Mouse (Mus musculus) embryonic facial prominence, embryonic 11.5 days (tissue): ENCODE data around the gene Gabarap. TPM values are rescaled to one million over a fixed set of nuclear protein-coding genes. Genes with fewer than 3 reads are reported as not detected.

Experiments used
- ATAC-seq: fragments of 200-750 bp; cut with Nextera tagmentation; replicated peaks from 2 replicates; pipeline ENCODE4 v1.8.0; 2017; ENCODE audit warnings: low read depth; ENCODE audit not compliant: insufficient number of reproducible peaks, low FRiP score, low TSS enrichment
- DNase-seq: peaks from one replicate; pipeline ENCODE4 v3.0.0-alpha.2; 2015; ENCODE audit warnings: low spot score
- H3K27ac ChIP-seq: fragments of 300-500 bp; sonication (generic); replicated peaks from 2 replicates; pipeline ENCODE4 v1.5.1; 2014; ENCODE audit warnings: mild to moderate bottlenecking, low read depth, low read length, control low read depth
- H3K27me3 ChIP-seq: fragments of 300-500 bp; sonication (generic); 2 replicates; pipeline ENCODE4 v1.6.1; 2014; ENCODE audit warnings: mild to moderate bottlenecking, low read length, moderate library complexity, mixed read lengths; ENCODE audit not compliant: control insufficient read depth, insufficient read depth
- H3K36me3 ChIP-seq: fragments of 300-500 bp; sonication (generic); replicated peaks from 2 replicates; pipeline ENCODE4 v1.6.1; 2014; ENCODE audit warnings: low read depth, mild to moderate bottlenecking, low read length, moderate library complexity, mixed read lengths; ENCODE audit not compliant: control insufficient read depth, insufficient read depth
- H3K4me1 ChIP-seq: fragments of 300-500 bp; sonication (generic); 2 replicates; pipeline ENCODE4 v1.6.1; 2014; ENCODE audit warnings: low read length, mixed read lengths; ENCODE audit not compliant: control insufficient read depth, insufficient read depth
- H3K4me2 ChIP-seq: fragments of 300-500 bp; sonication (generic); 2 replicates; pipeline ENCODE4 v1.6.1; 2014; ENCODE audit warnings: low read depth, mild to moderate bottlenecking, control low read depth, low read length, moderate library complexity
- H3K4me3 ChIP-seq: fragments of 300-500 bp; sonication (generic); 2 replicates; pipeline ENCODE4 v1.5.1; 2014; ENCODE audit warnings: low read depth, low read length, control low read depth
- H3K9ac ChIP-seq: fragments of 300-500 bp; sonication (generic); replicated peaks from 2 replicates; pipeline ENCODE4 v1.6.1; 2014; ENCODE audit warnings: mild to moderate bottlenecking, control low read depth, low read length
- H3K9me3 ChIP-seq: fragments of 300-500 bp; sonication (generic); replicated peaks from 2 replicates; pipeline ENCODE4 v1.6.1; 2016; ENCODE audit warnings: mild to moderate bottlenecking, low read length, inconsistent platforms, mixed read lengths; ENCODE audit not compliant: control insufficient read depth
- WGBS: fragments of 180-500 bp; shearing (Covaris S2); extraction: QIAGEN DNeasy Blood & Tissue Kit; methylation state at CpG from one replicate; pipeline ENCODE4 v1.1.7; 2014; 5-methylcytosine and 5-hydroxymethylcytosine counted together
- polyA plus RNA-seq: library from polyadenylated mRNA; unstranded; fragments of >200 nt; fragmentation: Nextera tagmentation; extraction: Ambion mirVana; gene quantifications from 2 replicates; pipeline ENCODE4 v1.2.1, GENCODE M21; 2014

Gabarap gene
- polyA plus RNA-seq, 1 experiment from 2014 or later = 474 TPM

DNA sequence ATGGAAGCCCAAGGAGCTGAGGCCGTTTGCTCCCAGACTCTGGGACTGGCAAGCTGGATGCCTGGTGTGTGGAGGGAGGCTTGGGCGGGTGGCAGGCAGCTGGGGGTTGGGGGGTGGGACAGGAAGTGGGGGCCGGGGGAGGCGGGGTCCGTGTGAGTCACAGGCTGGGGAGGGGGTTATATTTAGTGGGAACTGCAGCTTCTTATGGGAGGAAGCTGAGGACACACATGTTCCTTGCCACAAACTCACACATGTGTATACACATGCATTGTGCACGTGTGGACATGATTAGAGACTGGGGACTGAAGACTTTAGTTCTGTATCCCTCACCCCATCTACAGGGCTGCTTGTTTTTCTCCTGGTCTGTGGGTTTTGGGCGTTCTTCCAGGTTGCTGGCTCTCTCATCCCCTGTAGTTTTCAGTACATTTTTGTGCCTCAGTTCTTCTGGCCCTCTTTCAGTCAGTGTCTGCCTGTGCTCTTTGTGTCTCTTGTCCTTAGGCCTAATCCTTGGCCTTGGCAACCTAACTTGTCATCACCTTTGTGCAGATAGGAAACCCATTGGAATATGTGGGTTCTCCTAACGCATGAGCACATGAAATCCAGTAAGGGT is 29.2 kb downstream of the Gabarap start:
- DNase-seq (no peak), ATAC-seq (no peak)
- peaks cover 11% of the 10 kb centered on the region for H3K4me1 ChIP-seq
- peak overlapping the region; percentile 41 for H3K9ac ChIP-seq
- WGBS = 10% methylated on average over 8 of the region's 8 CpGs
- H3K27me3 ChIP-seq = no peaks in the 10 kb centered on the region
- H3K4me3 ChIP-seq = peak overlapping the region; percentile 20
- no peaks in the 10 kb centered on the region for H3K9me3 ChIP-seq
- peak overlapping the region; percentile 92 for H3K4me2 ChIP-seq
- H3K27ac ChIP-seq = peak overlapping the region; percentile 70
- no peaks in the 10 kb centered on the region for H3K36me3 ChIP-seq

DNA sequence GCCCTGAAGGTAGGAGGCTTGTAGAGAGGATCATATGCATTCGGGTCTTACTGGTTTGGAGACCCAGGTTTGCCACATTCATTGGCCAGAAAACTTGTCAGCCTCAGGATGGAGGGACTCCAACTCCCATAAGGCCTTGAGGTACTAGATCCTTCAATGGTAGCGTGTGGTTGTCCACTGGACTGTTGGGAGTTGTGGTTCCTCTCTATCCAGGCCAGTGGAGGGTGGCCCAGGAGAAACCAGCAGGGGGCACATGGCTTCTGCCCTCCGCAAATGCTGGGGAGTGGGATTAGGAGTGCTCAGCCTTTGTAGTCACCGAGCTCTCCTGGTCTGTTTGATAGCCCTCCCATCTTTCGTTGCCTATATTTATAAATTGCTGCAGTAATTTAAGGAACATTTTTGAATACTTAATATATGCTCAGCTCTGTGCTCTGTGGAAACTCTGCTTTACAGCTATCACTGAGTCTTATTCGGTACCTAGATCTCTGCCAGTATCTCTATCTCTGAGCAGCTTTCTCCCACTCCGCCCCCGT is 29.9 kb downstream of the Gabarap start:
- Histone ChIP-seq H3K36me3 (no peaks in the 10 kb centered on the region), H3K4me1 (peaks cover 11% of the 10 kb centered on the region), H3K27ac (no peak overlapping the region; the same call in none of the 2 replicates), H3K9me3 (no peaks in the 10 kb centered on the region), H3K27me3 (no peaks in the 10 kb centered on the region), H3K4me3 (peak overlapping the region; percentile 37), H3K9ac (peak overlapping the region; percentile 39; the same call in 1 of the 2 replicates), H3K4me2 (peak overlapping the region; percentile 92)
- under 1% methylated on average over 8 of the region's 8 CpGs for WGBS
- peak; percentile 82 for ATAC-seq
- peak; percentile 88 for DNase-seq

DNA sequence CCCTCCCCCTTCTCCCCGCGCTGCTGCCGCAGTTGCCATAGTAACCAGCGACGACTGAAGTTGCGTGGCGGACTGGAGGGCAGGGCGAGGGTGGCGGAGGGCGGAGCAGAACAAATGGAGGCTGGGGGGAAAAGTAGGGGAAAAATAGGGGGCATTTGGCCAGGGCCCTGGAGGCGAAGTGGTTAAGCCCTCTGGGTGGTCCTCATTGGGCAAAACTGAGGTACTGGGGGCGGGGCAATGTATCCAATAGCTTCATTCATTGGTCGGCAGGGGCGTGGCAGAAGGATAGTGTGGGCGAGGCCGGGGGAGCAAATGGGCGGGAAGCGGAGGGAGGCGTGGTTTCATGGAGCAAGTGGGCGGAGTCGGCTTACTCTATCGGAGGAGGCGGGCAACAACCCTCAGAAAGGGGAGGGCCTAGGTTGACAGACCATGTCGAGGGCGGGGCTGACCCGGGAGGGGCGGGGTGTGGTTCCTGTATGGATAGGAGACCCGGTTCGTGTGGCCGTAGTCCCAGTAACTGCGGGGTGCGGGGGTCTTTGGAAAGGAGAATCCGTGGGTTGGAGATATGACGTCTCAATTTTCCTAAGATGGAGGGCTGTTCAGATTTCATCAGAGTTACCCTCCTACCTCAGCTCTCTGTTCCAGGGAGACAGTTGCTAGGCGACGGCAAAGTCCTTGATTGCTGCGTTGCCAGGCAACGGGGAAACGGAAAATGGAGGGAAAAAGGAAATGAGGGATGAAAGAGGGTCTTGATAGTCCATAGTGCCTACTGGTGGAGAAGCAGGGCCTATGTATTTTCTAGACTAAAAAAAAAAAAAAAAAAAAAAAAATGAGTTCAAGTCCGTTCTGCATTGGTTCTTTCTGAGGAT is 30.6 kb downstream of the Gabarap start:
- peaks cover 11% of the 10 kb centered on the region for H3K4me1 ChIP-seq

DNA sequence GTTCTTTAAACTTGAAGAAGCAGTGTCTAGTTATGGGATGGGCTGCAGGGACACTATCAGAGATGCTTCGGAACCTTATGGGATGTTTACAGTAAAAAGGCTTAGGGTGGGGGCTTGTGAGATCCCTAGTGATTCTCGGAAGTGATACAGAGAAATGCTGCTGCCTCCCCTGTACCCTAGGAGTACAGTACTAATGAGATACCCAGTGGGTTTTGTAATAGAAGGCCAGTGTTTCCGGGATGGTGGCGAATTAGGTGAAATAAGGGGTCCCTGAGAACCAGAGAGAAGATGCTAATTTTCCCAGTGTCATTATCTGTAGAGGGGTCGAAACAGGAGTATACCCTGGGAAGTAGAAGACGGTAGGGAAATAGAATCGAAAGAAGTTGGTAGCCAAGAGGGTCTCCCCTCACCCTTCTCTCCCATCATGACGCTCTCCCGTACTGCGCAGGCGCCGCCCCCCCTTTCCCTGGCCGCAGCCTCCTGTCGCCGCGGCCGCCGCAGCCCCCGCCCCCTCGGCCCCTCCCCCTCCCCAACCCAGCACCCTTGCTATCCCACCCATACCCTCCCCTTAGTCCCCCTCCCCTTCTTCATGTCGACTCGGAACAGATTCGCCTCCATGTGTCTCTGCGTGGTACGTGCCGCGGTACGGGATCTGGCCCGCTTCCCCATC is 32.7 kb downstream of the Gabarap start:
- Histone ChIP-seq H3K9me3 (no peaks in the 10 kb centered on the region), H3K4me2 (peak overlapping the region; percentile 62), H3K27me3 (no peaks in the 10 kb centered on the region), H3K36me3 (no peaks in the 10 kb centered on the region), H3K4me1 (peaks cover 15% of the 10 kb centered on the region), H3K4me3 (peak overlapping the region; percentile 31), H3K27ac (no peak overlapping the region), H3K9ac (peak overlapping the region; percentile 29; the same call in 1 of the 2 replicates)
- DNase-seq (peak; percentile 68), ATAC-seq (no peak)
- WGBS = 3% methylated on average over 26 of the region's 29 CpGs

More for the DNA sequence above, 30.6 kb downstream of the Gabarap start:
- Histone ChIP-seq H3K4me3 (peak overlapping the region; percentile 37), H3K9me3 (no peaks in the 10 kb centered on the region), H3K9ac (peak overlapping the region; percentile 39; the same call in 1 of the 2 replicates), H3K4me2 (peak overlapping the region; percentile 92), H3K27me3 (no peaks in the 10 kb centered on the region), H3K27ac (no peak overlapping the region; the same call in 1 of the 2 replicates), H3K36me3 (no peaks in the 10 kb centered on the region)
- DNase-seq = peak; percentile 100
- 1% methylated on average over 40 of the region's 40 CpGs for WGBS
- peak; percentile 59 for ATAC-seq

DNA sequence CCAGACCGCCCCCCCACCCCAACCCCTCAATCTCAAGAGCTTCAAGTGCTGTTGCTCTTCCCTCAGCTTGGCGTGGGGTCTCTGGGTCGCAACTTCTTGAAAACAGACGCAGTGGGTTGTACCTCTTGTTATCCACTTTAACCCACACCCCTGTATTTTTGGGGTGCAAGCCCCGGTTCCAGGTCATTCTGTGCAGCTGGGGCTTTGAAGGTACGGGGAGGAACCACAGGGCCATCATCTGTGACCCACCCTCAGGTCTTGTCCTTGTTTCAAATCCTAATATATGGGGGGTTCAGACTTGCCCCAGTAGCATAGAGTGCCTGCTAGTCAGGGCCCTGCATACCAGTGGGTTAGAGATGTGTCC is 33.2 kb downstream of the Gabarap start:
- Histone ChIP-seq H3K9ac (peak overlapping the region; percentile 29; the same call in 1 of the 2 replicates), H3K4me1 (peaks cover 15% of the 10 kb centered on the region), H3K36me3 (no peaks in the 10 kb centered on the region), H3K27me3 (no peaks in the 10 kb centered on the region), H3K4me3 (peak overlapping the region; percentile 31), H3K4me2 (peak overlapping the region; percentile 62), H3K27ac (no peak overlapping the region), H3K9me3 (no peaks in the 10 kb centered on the region)
- no peak for DNase-seq
- WGBS = 17% methylated on average over 6 of the region's 6 CpGs
- ATAC-seq = no peak

DNA sequence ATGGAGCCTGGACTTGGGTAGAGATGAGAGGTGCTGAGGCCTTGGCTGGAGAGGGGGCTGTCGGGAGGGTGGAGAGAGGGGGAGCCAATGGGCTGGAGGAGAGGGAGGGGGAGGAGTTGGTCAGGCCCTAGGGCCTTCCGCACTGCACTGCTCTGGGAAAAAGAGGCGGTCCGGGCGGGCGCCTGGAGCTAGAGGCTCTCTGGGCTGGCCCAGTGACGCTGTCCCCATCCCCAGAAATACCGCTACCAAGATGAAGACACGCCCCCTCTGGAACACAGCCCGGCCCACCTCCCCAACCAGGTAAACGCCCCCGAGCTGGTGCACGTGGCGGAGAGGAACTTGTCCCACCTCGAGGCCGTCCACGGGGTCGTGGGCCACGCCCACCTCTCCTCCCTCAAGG is 35.7 kb downstream of the Gabarap start:
- DNase-seq = peak; percentile 76
- no peaks in the 10 kb centered on the region for H3K27me3 ChIP-seq
- peak overlapping the region; percentile 40 for H3K4me2 ChIP-seq
- no peaks in the 10 kb centered on the region for H3K9me3 ChIP-seq
- H3K36me3 ChIP-seq = peaks cover 8% of the 10 kb centered on the region
- H3K4me1 ChIP-seq = peaks cover 13% of the 10 kb centered on the region
- WGBS = 4% methylated on average over 18 of the region's 19 CpGs
- peak; percentile 41 for ATAC-seq
- H3K27ac ChIP-seq = 0 out of 2 replicates have a peak overlapping the region, but pooled peaks have one; percentile 16
- H3K9ac ChIP-seq = no peak overlapping the region
- peak overlapping the region; percentile 7; the same call in 1 of the 2 replicates for H3K4me3 ChIP-seq

DNA sequence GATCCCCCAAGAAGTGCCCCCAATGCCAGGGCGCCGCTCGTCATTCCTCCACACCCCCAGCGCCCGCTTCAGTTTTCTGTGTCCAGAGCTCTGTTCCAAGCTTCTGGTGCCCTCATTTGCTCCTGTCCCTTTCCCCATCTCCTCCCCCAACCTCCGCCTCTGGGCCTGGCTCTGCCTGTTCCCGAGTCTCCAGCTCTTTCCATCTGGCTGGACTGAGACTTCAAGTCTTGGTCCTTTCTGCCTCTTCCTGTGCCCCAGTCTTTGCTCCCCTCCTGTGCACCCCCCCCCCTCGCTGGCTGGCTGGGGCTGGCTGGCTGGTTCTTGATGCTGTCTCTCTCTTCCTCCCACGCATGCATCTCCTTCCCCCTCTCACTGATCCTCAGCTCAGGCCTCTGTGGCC is 36.5 kb downstream of the Gabarap start:
- Histone ChIP-seq H3K4me1 (peaks cover 13% of the 10 kb centered on the region), H3K4me3 (no peak overlapping the region), H3K27me3 (no peaks in the 10 kb centered on the region), H3K9ac (peak overlapping the region; percentile 18; the same call in 1 of the 2 replicates), H3K36me3 (peaks cover 9% of the 10 kb centered on the region), H3K27ac (no peak overlapping the region), H3K9me3 (no peaks in the 10 kb centered on the region), H3K4me2 (peak overlapping the region; percentile 40; the same call in 1 of the 2 replicates)
- DNase-seq (no peak), ATAC-seq (no peak)
- 40% methylated on average over 9 of the region's 9 CpGs for WGBS
